Mouse (Mus musculus) testis, adult 2 months (tissue): ENCODE results near the gene Hoxa10.

ENCODE experiments used
- CTCF ChIP-seq: fragments of 200-500 bp; IDR thresholded peaks from 2 replicates; pipeline ENCODE4 v1.5.1; 2012; ENCODE audit warnings: low read depth, mild to moderate bottlenecking, inconsistent platforms, low read length, moderate library complexity; ENCODE audit not compliant: control insufficient read depth, insufficient read depth, insufficient replicate concordance
- POLR2A ChIP-seq: fragments of 200-500 bp; IDR thresholded peaks from 2 replicates; pipeline ENCODE4 v1.6.1; 2012; ENCODE audit warnings: low read depth, mild to moderate bottlenecking, inconsistent platforms, low read length, moderate library complexity; ENCODE audit not compliant: control insufficient read depth

- TF ChIP-seq CTCF = no peak
- TF ChIP-seq POLR2A = no peak
Measured at GRCm38 (mm10) chr6:52248638-52249414, 8.2 kb upstream of the Hoxa10 start.
